Comparison of ENCODE assay signal across 12 mouse cellular contexts in genomic region chr7:30359276-30359865, GRCm38 (mm10). TPM values are rescaled to one million over a fixed set of nuclear protein-coding genes. Genes with fewer than 3 reads are reported as not detected.
A peak's percentile ranks its signal among the peaks of the same experiment; 100 is the strongest.
DNase-seq lines count a peak whose midpoint lies in the region; ATAC-seq lines count a peak whose summit lies in the region.
"Had no signal": no experiment of that assay in that cellular context is flagged by ENCODE, and none has a peak within 500 bp of the region (broad histone marks: within the 10 kb centered on the region; RNA-seq: fewer than 3 reads in every experiment).

No protein-coding gene starts in this region.

- H3K4me1 ChIP-seq in intestine, embryonic 16.5 days (ENCODE audit: control insufficient read depth, insufficient read depth, low read length) = peaks cover 33% of the 10 kb centered on the region
- H3K4me1 ChIP-seq in liver, embryonic 12.5 days = 0 out of 2 replicates have a peak, but pooled peaks cover 9% of the 10 kb centered on the region
- peaks cover 32% of the 10 kb centered on the region for H3K4me1 ChIP-seq in stomach, embryonic 15.5 days

- peak; percentile 27 for ATAC-seq in intestine, embryonic 16.5 days
- 0 out of 2 replicates have a peak, but pooled peaks have one; percentile 13 for ATAC-seq in liver, embryonic 12.5 days
- peak; percentile 44 for ATAC-seq in stomach, embryonic 15.5 days (ENCODE audit: insufficient read depth, low FRiP score, low read depth)
- ATAC-seq in megakaryocyte, adult 5-6 weeks (ENCODE audit: poor library complexity, severe bottlenecking) = no peak

- H3K4me2 ChIP-seq in intestine, embryonic 16.5 days (ENCODE audit: low read depth, low read length) = peak overlapping the region; percentile 52
- H3K4me2 ChIP-seq in liver, embryonic 12.5 days = peak overlapping the region; percentile 25
- peak overlapping the region; percentile 73 for H3K4me2 ChIP-seq in stomach, embryonic 15.5 days
- H3K4me2 ChIP-seq: heart, embryonic 13.5 days had no signal

- H3K36me3 ChIP-seq in intestine, embryonic 16.5 days (ENCODE audit: control insufficient read depth, insufficient read depth, low read length) = no peaks in the 10 kb centered on the region
- H3K36me3 ChIP-seq in liver, embryonic 12.5 days = no peaks in the 10 kb centered on the region; the same call in 1 of the 2 replicates
- H3K36me3 ChIP-seq in stomach, embryonic 15.5 days = no peaks in the 10 kb centered on the region

- no peaks in the 10 kb centered on the region for H3K27me3 ChIP-seq in intestine, embryonic 16.5 days (replicated peaks; ENCODE audit: control insufficient read depth, insufficient read depth, low read length)
- peaks cover 60% of the 10 kb centered on the region for H3K27me3 ChIP-seq in liver, embryonic 12.5 days (replicated peaks)
- H3K27me3 ChIP-seq in stomach, embryonic 15.5 days (replicated peaks) = no peaks in the 10 kb centered on the region

- 66% methylated on average over 31 of the region's 31 CpGs for WGBS in intestine, embryonic 16.5 days
- WGBS in liver, embryonic 12.5 days (ENCODE audit: insufficient replicate concordance) = 62% methylated on average over 31 of the region's 31 CpGs
- WGBS in stomach, embryonic 15.5 days = 67% methylated on average over 31 of the region's 31 CpGs

- H3K9me3 ChIP-seq in intestine, embryonic 16.5 days (ENCODE audit: control insufficient read depth, low read length) = no peaks in the 10 kb centered on the region
- H3K9me3 ChIP-seq in liver, embryonic 12.5 days (replicated peaks) = no peaks in the 10 kb centered on the region
- no peaks in the 10 kb centered on the region for H3K9me3 ChIP-seq in stomach, embryonic 15.5 days
- H3K9me3 ChIP-seq: heart, embryonic 13.5 days had no signal

- peak; percentile 89 for DNase-seq in heart, adult 11 months
- DNase-seq in heart, postnatal 10 days = no peak
- no peak for DNase-seq in layer of hippocampus, adult 8-10 months (ENCODE audit: low spot score in 2 of 2)
- no peak for DNase-seq in thymus, postnatal 0 days (ENCODE audit: low spot score)
- DNase-seq: lung, postnatal 10 days; spleen, adult 18-20 months had no signal

- peak overlapping the region; percentile 40 for H3K9ac ChIP-seq in intestine, embryonic 16.5 days (ENCODE audit: low read depth, low read length)
- no peak overlapping the region for H3K9ac ChIP-seq in liver, embryonic 12.5 days
- no peak overlapping the region for H3K9ac ChIP-seq in stomach, embryonic 15.5 days
- H3K9ac ChIP-seq: heart, embryonic 13.5 days had no signal

- peak overlapping the region; percentile 28 for H3K4me3 ChIP-seq in intestine, embryonic 16.5 days (ENCODE audit: low read length)
- no peak overlapping the region for H3K4me3 ChIP-seq in liver, embryonic 12.5 days
- H3K4me3 ChIP-seq in stomach, embryonic 15.5 days (replicated peaks) = peak overlapping the region; percentile 20
- H3K4me3 ChIP-seq: heart, embryonic 13.5 days had no signal

- intact Hi-C loops in heart, postnatal 10 days (cut with DNase I) = no loop called here

- peak overlapping the region; percentile 54; the same call in 1 of the 2 replicates for H3K27ac ChIP-seq in intestine, embryonic 16.5 days (ENCODE audit: low read length)
- peak overlapping the region; percentile 76 for H3K27ac ChIP-seq in liver, embryonic 12.5 days
- H3K27ac ChIP-seq in stomach, embryonic 15.5 days = peak overlapping the region; percentile 86
- H3K27ac ChIP-seq: heart, embryonic 13.5 days had no signal

RNA-seq across cellular contexts. Expression of gene Lrfn3, which starts 3.2 kb away (rescaled TPM):
- total RNA-seq in heart, postnatal 10 days (2021) = 1 to 10 TPM; 1.7 TPM
- 2.5 and 3.0 TPM in 2 replicates for polyA plus RNA-seq in intestine, embryonic 16.5 days (2015; fragmentation: Nextera tagmentation; extraction: Ambion mirVana)
- 1.9 and 2.1 TPM in 2 replicates for polyA plus RNA-seq in liver, embryonic 12.5 days (2016; fragmentation: Nextera tagmentation; extraction: Ambion mirVana)
- 4.9 and 5.6 TPM in 2 replicates for polyA plus RNA-seq in stomach, embryonic 15.5 days (2015; fragmentation: Nextera tagmentation; extraction: Ambion mirVana)
- total RNA-seq in layer of hippocampus, adult 8-10 months (2022) = 10 to 100 TPM; 28.2 to 31.6 (median 29.2) TPM
- polyA plus RNA-seq in thymus, postnatal 0 days (2015; fragmentation: Nextera tagmentation; extraction: Ambion mirVana) = 0.14 and 0.18 TPM in 2 replicates
- total RNA-seq in megakaryocyte, adult 5-6 weeks (2015) = 0.11 TPM in 1 of 2 replicates, not detected in the other
- not detected in 2 replicates for total RNA-seq in megakaryocyte, adult 5-6 weeks (2017)
- total RNA-seq: neutrophil, adult 5-6 weeks had no signal

RNA-seq across cellular contexts. Expression of gene Sdhaf1, which starts 35.7 kb away (rescaled TPM):
- 10 to 100 TPM; 15.1 to 15.8 TPM for total RNA-seq in heart, postnatal 10 days (2021)
- 13.8 and 14.3 TPM in 2 replicates for polyA plus RNA-seq in intestine, embryonic 16.5 days (2015; fragmentation: Nextera tagmentation; extraction: Ambion mirVana)
- polyA plus RNA-seq in liver, embryonic 12.5 days (2016; fragmentation: Nextera tagmentation; extraction: Ambion mirVana) = 8.1 and 8.2 TPM in 2 replicates
- 14.3 and 16.1 TPM in 2 replicates for polyA plus RNA-seq in stomach, embryonic 15.5 days (2015; fragmentation: Nextera tagmentation; extraction: Ambion mirVana)
- 1 to 10 TPM; 6.7 to 9.9 (median 8.4) TPM for total RNA-seq in layer of hippocampus, adult 8-10 months (2022)
- 19.0 and 22.7 TPM in 2 replicates for polyA plus RNA-seq in thymus, postnatal 0 days (2015; fragmentation: Nextera tagmentation; extraction: Ambion mirVana)
- 3.7 and 5.1 TPM in 2 replicates for total RNA-seq in megakaryocyte, adult 5-6 weeks (2015)
- total RNA-seq in megakaryocyte, adult 5-6 weeks (2017) = 5.8 and 5.9 TPM in 2 replicates

RNA-seq across cellular contexts. Expression of gene E130208F15Rik, which starts 37.8 kb away (rescaled TPM):
- total RNA-seq in heart, postnatal 10 days (2021) = 1 to 10 TPM in 1 of 2 experiments, under 1 TPM in 1; 0.87 to 1.0 TPM
- 0.61 and 2.8 TPM in 2 replicates for polyA plus RNA-seq in intestine, embryonic 16.5 days (2015; fragmentation: Nextera tagmentation; extraction: Ambion mirVana)
- polyA plus RNA-seq in liver, embryonic 12.5 days (2016; fragmentation: Nextera tagmentation; extraction: Ambion mirVana) = 2.3 and 2.9 TPM in 2 replicates
- 2.4 and 2.6 TPM in 2 replicates for polyA plus RNA-seq in stomach, embryonic 15.5 days (2015; fragmentation: Nextera tagmentation; extraction: Ambion mirVana)
- under 1 TPM; 0.53 to 0.82 (median 0.66) TPM for total RNA-seq in layer of hippocampus, adult 8-10 months (2022)
- 0.68 and 2.0 TPM in 2 replicates for polyA plus RNA-seq in thymus, postnatal 0 days (2015; fragmentation: Nextera tagmentation; extraction: Ambion mirVana)
- 0.11 TPM in 1 of 2 replicates, not detected in the other for total RNA-seq in megakaryocyte, adult 5-6 weeks (2015)
- total RNA-seq in megakaryocyte, adult 5-6 weeks (2017) = 0.57 and 0.88 TPM in 2 replicates

RNA-seq across cellular contexts. Expression of gene Syne4, which starts 44.8 kb away (rescaled TPM):
- total RNA-seq in heart, postnatal 10 days (2021) = under 1 TPM; 0.86 to 0.87 TPM
- polyA plus RNA-seq in intestine, embryonic 16.5 days (2015; fragmentation: Nextera tagmentation; extraction: Ambion mirVana) = 58.9 and 59.7 TPM in 2 replicates
- 11.7 and 12.1 TPM in 2 replicates for polyA plus RNA-seq in liver, embryonic 12.5 days (2016; fragmentation: Nextera tagmentation; extraction: Ambion mirVana)
- polyA plus RNA-seq in stomach, embryonic 15.5 days (2015; fragmentation: Nextera tagmentation; extraction: Ambion mirVana) = 65.2 and 73.8 TPM in 2 replicates
- total RNA-seq in layer of hippocampus, adult 8-10 months (2022) = 10 to 100 TPM in 3 of 4 experiments, 1 to 10 TPM in 1; 9.6 to 21.2 (median 15.0) TPM
- polyA plus RNA-seq in thymus, postnatal 0 days (2015; fragmentation: Nextera tagmentation; extraction: Ambion mirVana) = 7.6 and 9.5 TPM in 2 replicates
- total RNA-seq in megakaryocyte, adult 5-6 weeks (2015) = 0.58 and 1.9 TPM in 2 replicates
- 0.49 and 1.1 TPM in 2 replicates for total RNA-seq in megakaryocyte, adult 5-6 weeks (2017)

RNA-seq across cellular contexts. Expression of gene Alkbh6, which starts 50.9 kb away (rescaled TPM):
- total RNA-seq in heart, postnatal 10 days (2021) = 10 to 100 TPM; 26.0 to 27.4 TPM
- 68.8 and 70.6 TPM in 2 replicates for polyA plus RNA-seq in intestine, embryonic 16.5 days (2015; fragmentation: Nextera tagmentation; extraction: Ambion mirVana)
- polyA plus RNA-seq in liver, embryonic 12.5 days (2016; fragmentation: Nextera tagmentation; extraction: Ambion mirVana) = 24.2 and 24.5 TPM in 2 replicates
- 63.2 and 72.3 TPM in 2 replicates for polyA plus RNA-seq in stomach, embryonic 15.5 days (2015; fragmentation: Nextera tagmentation; extraction: Ambion mirVana)
- total RNA-seq in layer of hippocampus, adult 8-10 months (2022) = 10 to 100 TPM; 52.8 to 69.5 (median 65.3) TPM
- 71.3 and 71.8 TPM in 2 replicates for polyA plus RNA-seq in thymus, postnatal 0 days (2015; fragmentation: Nextera tagmentation; extraction: Ambion mirVana)
- 18.2 and 24.2 TPM in 2 replicates for total RNA-seq in megakaryocyte, adult 5-6 weeks (2015)
- total RNA-seq in megakaryocyte, adult 5-6 weeks (2017) = 19.0 and 22.3 TPM in 2 replicates
